Mouse (Mus musculus): ENCODE measurements around the gene Chuk. TPM values are rescaled to one million over a fixed set of nuclear protein-coding genes. Genes with fewer than 3 reads are reported as not detected.

Gene Chuk
- polyA plus RNA-seq, 1 experiment from 2014 or later, result 62.9 TPM

DNA sequence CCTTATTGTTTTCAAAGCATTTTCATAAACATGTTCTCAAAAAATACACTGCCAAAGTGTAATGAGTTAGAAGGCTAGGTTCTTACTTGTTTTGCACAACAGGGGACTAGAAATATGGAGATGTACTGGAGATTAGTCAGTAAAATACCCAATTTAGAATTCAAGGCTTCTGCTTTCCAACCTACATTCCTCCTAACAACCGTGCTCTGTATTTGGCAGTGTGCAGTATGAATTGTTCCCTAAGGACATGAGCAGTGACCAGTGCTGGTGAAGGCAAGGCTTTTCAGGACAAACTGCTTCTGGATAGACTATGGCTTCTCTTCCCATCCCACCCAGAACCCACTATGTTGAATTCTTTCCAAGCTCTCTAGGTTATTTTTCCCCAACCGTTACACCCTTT is 26.4 kb downstream of the Chuk start:
- WGBS, result 95% methylated on average over 2 of the region's 2 CpGs
- H3K9me3 ChIP-seq (ENCODE audit: control insufficient read depth, low read length), result no peaks in the 10 kb centered on the region
- H3K27me3 ChIP-seq (ENCODE audit: control insufficient read depth, insufficient read depth, low read length), result no peaks in the 10 kb centered on the region
- no peak overlapping the region for H3K4me3 ChIP-seq (ENCODE audit: low read depth, low read length)
- no peaks in the 10 kb centered on the region for H3K4me1 ChIP-seq (replicated peaks; ENCODE audit: control insufficient read depth, insufficient read depth, low read length)
- no peak overlapping the region for H3K4me2 ChIP-seq (ENCODE audit: low read depth, low read length, severe bottlenecking)
- H3K27ac ChIP-seq (ENCODE audit: low read depth, low read length), result no peak overlapping the region
- no peak for ATAC-seq (replicated peaks; ENCODE audit: low FRiP score)
- H3K9ac ChIP-seq (ENCODE audit: low read length), result no peak overlapping the region
- H3K36me3 ChIP-seq (ENCODE audit: control insufficient read depth, insufficient read depth, low read length), result no peaks in the 10 kb centered on the region; the same call in 1 of the 2 replicates
- DNase-seq (ENCODE audit: low spot score), result no peak

DNA sequence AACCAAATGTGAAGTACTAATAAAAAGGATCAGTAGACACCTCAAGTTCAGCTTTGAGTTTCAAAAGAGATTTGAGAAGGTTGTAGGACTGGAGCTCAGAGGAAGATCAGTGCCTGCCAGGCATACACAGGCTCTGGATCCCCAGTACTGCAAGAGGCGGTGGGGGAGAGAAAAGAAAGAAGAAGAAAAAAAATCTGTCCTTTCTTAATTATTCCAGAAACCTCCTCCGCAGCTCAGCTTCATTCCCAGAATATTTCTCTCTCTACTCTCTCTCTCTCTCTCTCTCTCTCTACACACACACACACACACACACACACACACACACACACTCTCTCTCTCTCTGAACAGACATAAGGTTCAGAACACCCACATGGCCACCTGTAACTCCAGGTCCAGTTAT is 27.3 kb downstream of the Chuk start:
- DNase-seq (ENCODE audit: low spot score), result no peak
- no peaks in the 10 kb centered on the region for H3K27me3 ChIP-seq (ENCODE audit: control insufficient read depth, insufficient read depth, low read length)
- H3K4me1 ChIP-seq (replicated peaks; ENCODE audit: control insufficient read depth, insufficient read depth, low read length), result no peaks in the 10 kb centered on the region
- H3K9ac ChIP-seq (ENCODE audit: low read length), result no peak overlapping the region
- no peak overlapping the region for H3K27ac ChIP-seq (ENCODE audit: low read depth, low read length)
- H3K4me3 ChIP-seq (ENCODE audit: low read depth, low read length), result no peak overlapping the region
- no peak overlapping the region for H3K4me2 ChIP-seq (ENCODE audit: low read depth, low read length, severe bottlenecking)
- H3K36me3 ChIP-seq (ENCODE audit: control insufficient read depth, insufficient read depth, low read length), result no peaks in the 10 kb centered on the region; the same call in 1 of the 2 replicates
- H3K9me3 ChIP-seq (ENCODE audit: control insufficient read depth, low read length), result no peaks in the 10 kb centered on the region
- WGBS, result 82% methylated on average over 2 of the region's 2 CpGs
- no peak for ATAC-seq (replicated peaks; ENCODE audit: low FRiP score)

DNA sequence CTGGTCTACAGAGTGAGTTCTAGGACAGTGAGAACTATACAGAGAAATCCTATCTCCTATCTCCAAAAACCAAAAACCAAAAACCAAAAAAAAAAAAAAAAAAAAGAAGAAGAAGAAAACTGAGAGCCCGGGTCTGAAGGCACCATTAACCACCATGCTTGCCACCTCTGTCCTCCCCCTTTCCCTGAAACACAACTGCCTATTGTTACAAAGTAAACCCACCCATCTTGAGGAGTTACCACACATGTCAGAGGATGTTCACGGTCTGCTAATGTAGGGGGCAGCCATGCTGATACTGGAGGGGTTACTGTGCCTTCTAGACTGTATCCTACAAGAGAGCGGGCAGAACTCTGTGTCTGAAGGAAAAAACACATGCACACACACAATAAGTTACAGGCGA is 30.3 kb downstream of the Chuk start:
- Histone ChIP-seq H3K27ac (ENCODE audit: low read depth, low read length) (no peak overlapping the region), H3K9me3 (ENCODE audit: control insufficient read depth, low read length) (no peaks in the 10 kb centered on the region), H3K9ac (ENCODE audit: low read length) (no peak overlapping the region), H3K4me2 (ENCODE audit: low read depth, low read length, severe bottlenecking) (no peak overlapping the region), H3K4me1 (replicated peaks; ENCODE audit: control insufficient read depth, insufficient read depth, low read length) (no peaks in the 10 kb centered on the region), H3K36me3 (ENCODE audit: control insufficient read depth, insufficient read depth, low read length) (no peaks in the 10 kb centered on the region; the same call in 1 of the 2 replicates), H3K4me3 (ENCODE audit: low read depth, low read length) (no peak overlapping the region), H3K27me3 (ENCODE audit: control insufficient read depth, insufficient read depth, low read length) (no peaks in the 10 kb centered on the region)
- ATAC-seq (replicated peaks; ENCODE audit: low FRiP score) (no peak), DNase-seq (ENCODE audit: low spot score) (no peak)
- WGBS, result 91% methylated on average over 4 of the region's 4 CpGs

DNA sequence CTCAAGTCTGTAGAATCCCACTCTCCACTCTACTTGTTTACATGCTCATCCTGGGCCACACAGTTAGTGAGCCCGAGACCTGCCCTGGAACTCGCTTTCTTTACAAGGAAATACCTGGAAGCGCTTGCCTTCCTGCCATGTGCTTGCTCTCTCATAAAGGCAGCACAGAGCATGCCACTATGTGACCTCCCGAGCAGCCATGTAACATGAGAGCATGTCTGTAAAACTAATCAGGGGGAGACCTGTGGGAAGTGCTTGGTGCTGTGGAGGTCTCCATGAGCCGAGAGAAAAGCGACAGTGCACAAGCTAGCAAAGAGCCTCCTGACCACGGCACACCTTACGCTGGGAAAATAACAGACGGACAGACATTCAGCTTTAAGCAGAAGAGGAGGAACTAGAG is 30.8 kb downstream of the Chuk start:
- Histone ChIP-seq H3K36me3 (ENCODE audit: control insufficient read depth, insufficient read depth, low read length) (no peaks in the 10 kb centered on the region; the same call in 1 of the 2 replicates), H3K27ac (ENCODE audit: low read depth, low read length) (no peak overlapping the region), H3K9ac (ENCODE audit: low read length) (no peak overlapping the region), H3K27me3 (ENCODE audit: control insufficient read depth, insufficient read depth, low read length) (no peaks in the 10 kb centered on the region), H3K9me3 (ENCODE audit: control insufficient read depth, low read length) (no peaks in the 10 kb centered on the region), H3K4me1 (replicated peaks; ENCODE audit: control insufficient read depth, insufficient read depth, low read length) (no peaks in the 10 kb centered on the region), H3K4me2 (ENCODE audit: low read depth, low read length, severe bottlenecking) (no peak overlapping the region), H3K4me3 (ENCODE audit: low read depth, low read length) (no peak overlapping the region)
- ATAC-seq (replicated peaks; ENCODE audit: low FRiP score) (no peak), DNase-seq (ENCODE audit: low spot score) (no peak)
- WGBS, result 87% methylated on average over 9 of the region's 9 CpGs

DNA sequence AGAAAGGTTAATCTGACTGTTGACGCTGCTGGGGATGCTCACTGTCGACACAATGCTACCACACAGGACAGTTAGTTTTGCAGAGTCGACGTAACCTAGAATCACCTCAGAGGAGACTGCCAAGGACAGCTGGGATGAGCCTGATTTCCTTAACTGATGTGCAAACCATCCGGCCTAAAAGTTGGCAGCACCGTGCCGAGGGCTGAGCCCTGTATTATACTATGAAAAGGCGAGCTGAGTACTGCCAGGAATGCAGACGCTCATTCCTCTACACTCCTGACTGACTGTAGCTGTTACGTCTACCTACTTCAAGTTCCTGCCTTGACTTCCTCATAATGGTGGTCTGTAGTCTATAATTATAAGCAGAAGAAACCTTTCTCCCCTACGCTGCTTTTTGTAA is 32.3 kb downstream of the Chuk start:
- no peak for ATAC-seq (replicated peaks; ENCODE audit: low FRiP score)
- H3K36me3 ChIP-seq (ENCODE audit: control insufficient read depth, insufficient read depth, low read length), result no peaks in the 10 kb centered on the region; the same call in 1 of the 2 replicates
- WGBS, result 87% methylated on average over 11 of the region's 11 CpGs

DNA sequence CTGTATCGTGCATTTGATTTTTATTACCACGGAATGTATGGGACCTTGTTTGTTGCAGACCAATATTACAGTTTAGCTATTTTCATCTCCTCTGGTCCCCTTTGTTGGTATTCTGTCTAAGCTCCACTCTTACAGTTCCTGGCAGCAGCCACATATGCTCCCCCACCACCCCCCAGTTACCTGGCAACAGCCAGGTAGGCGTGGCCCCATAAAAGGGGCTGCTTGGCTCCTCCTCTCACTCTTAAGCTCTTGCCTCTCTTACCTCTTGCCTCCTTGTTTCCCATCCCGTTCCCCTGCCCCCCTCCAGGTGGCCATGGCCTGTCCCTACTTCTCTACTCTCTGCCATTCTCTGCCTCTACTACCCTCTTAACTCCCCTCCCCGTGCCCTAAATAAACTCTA is 36.1 kb downstream of the Chuk start:
- ATAC-seq (replicated peaks; ENCODE audit: low FRiP score), result no peak
- Histone ChIP-seq H3K4me3 (ENCODE audit: low read depth, low read length) (no peak overlapping the region), H3K9ac (ENCODE audit: low read length) (no peak overlapping the region), H3K27me3 (ENCODE audit: control insufficient read depth, insufficient read depth, low read length) (no peaks in the 10 kb centered on the region), H3K9me3 (ENCODE audit: control insufficient read depth, low read length) (no peaks in the 10 kb centered on the region), H3K27ac (ENCODE audit: low read depth, low read length) (no peak overlapping the region), H3K4me2 (ENCODE audit: low read depth, low read length, severe bottlenecking) (no peak overlapping the region), H3K4me1 (replicated peaks; ENCODE audit: control insufficient read depth, insufficient read depth, low read length) (no peaks in the 10 kb centered on the region; the same call in 1 of the 2 replicates), H3K36me3 (ENCODE audit: control insufficient read depth, insufficient read depth, low read length) (no peaks in the 10 kb centered on the region)
- 63% methylated on average over 5 of the region's 5 CpGs for WGBS
- no peak for DNase-seq (ENCODE audit: low spot score)

More for the DNA sequence above, 32.3 kb downstream of the Chuk start:
- no peak overlapping the region for H3K9ac ChIP-seq (ENCODE audit: low read length)
- H3K4me3 ChIP-seq (ENCODE audit: low read depth, low read length), result no peak overlapping the region
- no peak overlapping the region for H3K27ac ChIP-seq (ENCODE audit: low read depth, low read length)
- H3K4me2 ChIP-seq (ENCODE audit: low read depth, low read length, severe bottlenecking), result no peak overlapping the region
- no peaks in the 10 kb centered on the region for H3K27me3 ChIP-seq (ENCODE audit: control insufficient read depth, insufficient read depth, low read length)
- no peaks in the 10 kb centered on the region for H3K9me3 ChIP-seq (ENCODE audit: control insufficient read depth, low read length)
- DNase-seq (ENCODE audit: low spot score), result no peak
- no peaks in the 10 kb centered on the region; the same call in 1 of the 2 replicates for H3K4me1 ChIP-seq (replicated peaks; ENCODE audit: control insufficient read depth, insufficient read depth, low read length)

DNA sequence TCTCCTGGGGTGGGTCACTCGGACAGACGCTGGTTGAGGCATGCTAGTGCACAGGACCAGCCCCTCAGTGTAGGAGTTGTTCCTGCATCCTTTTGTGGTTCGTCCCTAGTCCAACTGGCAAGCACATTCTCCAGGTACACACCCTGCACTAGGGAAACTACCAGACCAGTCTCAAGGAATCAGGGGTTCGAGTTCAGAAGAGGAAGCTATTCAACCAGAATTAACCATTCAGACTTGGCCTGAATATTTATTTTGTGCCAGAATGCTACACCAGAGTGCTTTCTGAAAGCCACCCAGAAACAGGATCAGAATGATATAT is 37.4 kb downstream of the Chuk start:
- H3K4me1 ChIP-seq (replicated peaks; ENCODE audit: control insufficient read depth, insufficient read depth, low read length), result no peaks in the 10 kb centered on the region; the same call in 1 of the 2 replicates
- H3K9ac ChIP-seq (ENCODE audit: low read length), result peak overlapping the region; percentile 76
- peak overlapping the region; percentile 99 for H3K4me2 ChIP-seq (ENCODE audit: low read depth, low read length, severe bottlenecking)
- 7% methylated on average over 4 of the region's 4 CpGs for WGBS
- no peak for DNase-seq (ENCODE audit: low spot score)
- H3K27ac ChIP-seq (ENCODE audit: low read depth, low read length), result no peak overlapping the region
- H3K27me3 ChIP-seq (ENCODE audit: control insufficient read depth, insufficient read depth, low read length), result no peaks in the 10 kb centered on the region
- no peaks in the 10 kb centered on the region for H3K36me3 ChIP-seq (ENCODE audit: control insufficient read depth, insufficient read depth, low read length)
- peak; percentile 90; the same call in 1 of the 2 replicates for ATAC-seq (replicated peaks; ENCODE audit: low FRiP score)
- peak overlapping the region; percentile 65 for H3K4me3 ChIP-seq (ENCODE audit: low read depth, low read length)
- H3K9me3 ChIP-seq (ENCODE audit: control insufficient read depth, low read length), result no peaks in the 10 kb centered on the region

DNA sequence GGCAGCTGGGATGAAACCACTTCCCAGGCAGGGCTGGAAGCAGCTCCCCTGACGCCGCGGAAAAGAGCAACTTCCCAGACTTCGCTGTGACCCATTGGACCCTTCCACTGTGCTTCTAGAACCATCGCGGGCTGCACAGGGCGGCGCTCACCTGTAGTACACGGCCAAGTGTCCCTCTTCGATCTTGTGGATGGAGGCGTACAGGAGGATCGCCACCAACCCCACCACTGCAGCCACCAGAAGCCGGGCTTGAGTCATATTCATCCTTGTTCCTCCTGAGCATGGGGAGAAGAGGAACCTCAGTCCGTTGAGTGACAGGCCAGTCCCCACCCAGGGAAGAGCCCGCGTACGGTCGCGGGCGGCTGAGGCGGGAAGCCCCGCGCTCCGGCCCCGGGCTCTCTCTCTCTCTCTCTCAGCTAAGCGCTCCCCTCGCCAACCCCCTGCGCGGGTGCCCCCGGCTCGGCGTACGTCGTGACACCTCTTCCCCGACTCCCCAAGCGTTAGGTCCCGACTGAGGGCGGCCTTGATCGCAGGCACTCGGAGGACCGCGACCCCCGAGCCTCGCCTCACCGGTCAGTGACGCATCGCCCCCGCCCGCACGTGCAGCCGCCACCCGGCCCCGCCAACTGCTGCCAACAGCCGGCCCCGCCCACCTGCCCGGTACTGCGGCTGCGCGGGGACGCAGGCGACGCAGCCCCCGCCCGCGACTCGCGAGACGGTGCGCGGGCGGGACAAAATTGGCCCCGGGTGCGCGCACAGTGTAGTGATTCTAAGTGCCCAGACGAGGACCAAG is 38.0 kb downstream of the Chuk start, which contains the start of gene Erlin1:
TSS of gene Erlin1 (minus strand) at position 665 of the 793 bp plus-strand sequence.
- peak within 1 kb of the TSS; percentile 76 for H3K9ac ChIP-seq (ENCODE audit: low read length)

DNA sequence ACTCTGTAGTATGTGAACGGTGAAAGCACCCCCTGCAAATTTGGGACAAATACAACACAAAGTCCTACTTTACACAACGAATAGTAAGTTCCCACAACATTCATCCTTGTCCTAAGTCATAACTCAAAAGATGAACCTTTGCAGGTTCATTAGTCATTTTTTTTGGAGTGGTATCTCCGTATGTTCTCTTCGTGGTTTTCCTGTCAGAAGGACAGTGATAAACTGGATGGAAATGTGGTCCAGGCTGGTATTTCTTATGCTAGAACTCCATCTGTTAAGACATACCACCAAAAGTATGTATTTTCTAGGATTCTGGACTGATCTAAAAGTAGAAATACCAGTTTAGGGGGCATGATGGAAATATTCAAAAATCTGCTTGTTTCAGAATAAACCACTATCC is 39.0 kb downstream of the Chuk start:
- Histone ChIP-seq H3K9ac (ENCODE audit: low read length) (no peak overlapping the region; the same call in 1 of the 2 replicates), H3K27me3 (ENCODE audit: control insufficient read depth, insufficient read depth, low read length) (no peaks in the 10 kb centered on the region), H3K27ac (ENCODE audit: low read depth, low read length) (no peak overlapping the region), H3K9me3 (ENCODE audit: control insufficient read depth, low read length) (no peaks in the 10 kb centered on the region), H3K4me2 (ENCODE audit: low read depth, low read length, severe bottlenecking) (peak overlapping the region; percentile 99; the same call in 1 of the 2 replicates), H3K4me1 (replicated peaks; ENCODE audit: control insufficient read depth, insufficient read depth, low read length) (no peaks in the 10 kb centered on the region; the same call in 1 of the 2 replicates), H3K4me3 (ENCODE audit: low read depth, low read length) (no peak overlapping the region), H3K36me3 (ENCODE audit: control insufficient read depth, insufficient read depth, low read length) (no peaks in the 10 kb centered on the region)
- no peak for DNase-seq (ENCODE audit: low spot score)
- no peak for ATAC-seq (replicated peaks; ENCODE audit: low FRiP score)
- 90% methylated on average over 4 of the region's 4 CpGs for WGBS

More for the DNA sequence above, 38.0 kb downstream of the Chuk start, which contains the start of gene Erlin1:
- ATAC-seq (replicated peaks; ENCODE audit: low FRiP score) (peak; percentile 94), DNase-seq (ENCODE audit: low spot score) (peak; percentile 93)
- Histone ChIP-seq H3K4me3 (ENCODE audit: low read depth, low read length) (peak within 1 kb of the TSS; percentile 65), H3K36me3 (ENCODE audit: control insufficient read depth, insufficient read depth, low read length) (no peaks in the 10 kb centered on the region), H3K27ac (ENCODE audit: low read depth, low read length) (no peak within 1 kb of the TSS), H3K27me3 (ENCODE audit: control insufficient read depth, insufficient read depth, low read length) (no peaks in the 10 kb centered on the region), H3K9me3 (ENCODE audit: control insufficient read depth, low read length) (no peaks in the 10 kb centered on the region), H3K4me2 (ENCODE audit: low read depth, low read length, severe bottlenecking) (peak within 1 kb of the TSS; percentile 99), H3K4me1 (replicated peaks; ENCODE audit: control insufficient read depth, insufficient read depth, low read length) (no peaks in the 10 kb centered on the region; the same call in 1 of the 2 replicates)
- under 1% methylated on average over 67 of the region's 75 CpGs for WGBS

Measured in forebrain, embryonic 11.5 days (tissue).